Mouse (Mus musculus) stomach, embryonic 14.5 days (tissue): ENCODE measurements around the gene Olfr307. TPM values are rescaled to one million over a fixed set of nuclear protein-coding genes. Genes with fewer than 3 reads are reported as not detected.

Source experiments
- ATAC-seq: fragments of 200-750 bp; cut with Nextera tagmentation; 2 replicates; pipeline ENCODE4 v1.8.0; 2017; ENCODE audit warnings: low read depth, moderate TSS enrichment; ENCODE audit not compliant: insufficient number of reproducible peaks, insufficient read depth, low FRiP score
- H3K27ac ChIP-seq: fragments of 300-500 bp; sonication (generic); 2 replicates; pipeline ENCODE4 v1.5.1; 2014; ENCODE audit warnings: mild to moderate bottlenecking, low read length, moderate library complexity, mixed read lengths
- H3K27me3 ChIP-seq: fragments of 300-500 bp; sonication (generic); 2 replicates; pipeline ENCODE4 v1.6.1; 2014; ENCODE audit warnings: low read length, control low read depth, mixed read lengths; ENCODE audit not compliant: control insufficient read depth, insufficient read depth
- H3K36me3 ChIP-seq: fragments of 300-500 bp; sonication (generic); 2 replicates; pipeline ENCODE4 v1.6.1; 2014; ENCODE audit warnings: mild to moderate bottlenecking, control low read depth, low read length, moderate library complexity, mixed read lengths; ENCODE audit not compliant: control insufficient read depth, insufficient read depth
- H3K4me1 ChIP-seq: fragments of 300-500 bp; sonication (generic); 2 replicates; pipeline ENCODE4 v1.6.1; 2014; ENCODE audit warnings: low read length, control low read depth, mixed read lengths; ENCODE audit not compliant: control insufficient read depth, insufficient read depth
- H3K4me2 ChIP-seq: fragments of 300-500 bp; sonication (generic); replicated peaks from 2 replicates; pipeline ENCODE4 v1.6.1; 2014; ENCODE audit warnings: low read depth, low read length, control low read depth
- H3K4me3 ChIP-seq: fragments of 300-500 bp; sonication (generic); 2 replicates; pipeline ENCODE4 v1.5.1; 2014; ENCODE audit warnings: low read depth, low read length, control low read depth
- H3K9ac ChIP-seq: fragments of 300-500 bp; sonication (generic); replicated peaks from 2 replicates; pipeline ENCODE4 v1.6.1; 2014; ENCODE audit warnings: low read depth, mild to moderate bottlenecking, control low read depth, low read length, moderate library complexity, mixed read lengths
- H3K9me3 ChIP-seq: fragments of 300-500 bp; sonication (generic); 2 replicates; pipeline ENCODE4 v1.6.1; 2016; ENCODE audit warnings: low read depth, low read length, control low read depth; ENCODE audit not compliant: control insufficient read depth
- WGBS: fragments of 180-500 bp; shearing (Covaris S2); extraction: QIAGEN DNeasy Blood & Tissue Kit; methylation state at CpG from one replicate; pipeline ENCODE4 v1.1.7; 2014; 5-methylcytosine and 5-hydroxymethylcytosine counted together
- microRNA-seq: library from miRNA; unstranded; fragments of <30 nt; microRNA quantifications from one replicate; pipeline ENCODE4, GENCODE M21; 2016
- polyA plus RNA-seq: library from polyadenylated mRNA; unstranded; fragments of >200 nt; fragmentation: Nextera tagmentation; extraction: Ambion mirVana; gene quantifications from 2 replicates; pipeline ENCODE4 v1.2.1, GENCODE M21; 2014

The Olfr307 gene
- polyA plus RNA-seq, 1 experiment from 2014 or later = not detected

GRCm38 (mm10) chr7:86313608-86314007, 23.8 kb downstream of the Olfr307 start, which contains the start of gene Olfr309:
Gene Olfr309, minus strand, starts transcription at chr7:86313708.
- ATAC-seq = no peak
- Histone ChIP-seq H3K27me3 (no peaks in the 10 kb centered on the region), H3K9ac (no peak within 1 kb of the TSS), H3K36me3 (no peaks in the 10 kb centered on the region), H3K27ac (no peak within 1 kb of the TSS), H3K4me2 (no peak within 1 kb of the TSS), H3K9me3 (no peaks in the 10 kb centered on the region), H3K4me1 (no peaks in the 10 kb centered on the region), H3K4me3 (no peak within 1 kb of the TSS)
- 72% methylated on average over 2 of the region's 2 CpGs for WGBS

Small RNA genes lying within 50 kb of the gene (microRNA-seq; reads per million reads assigned to microRNA genes)
- gene Gm23192 = not detected

Other genes with a start within 250 kb of the Olfr307 start
- gene Vmn2r75, start 165.8 kb downstream of the Olfr307 start, polyA plus RNA-seq = not detected in 2 replicates
- gene Vmn2r76, start 91.3 kb downstream of the Olfr307 start, polyA plus RNA-seq = not detected in 2 replicates
- not detected in 2 replicates for gene Olfr310, start 60.4 kb downstream of the Olfr307 start, polyA plus RNA-seq
- gene Olfr309, start 23.9 kb downstream of the Olfr307 start, polyA plus RNA-seq = not detected in 2 replicates
- gene Olfr308, start 12.0 kb downstream of the Olfr307 start, polyA plus RNA-seq = not detected in 2 replicates
- not detected in 2 replicates for gene Olfr305, start 29.3 kb upstream of the Olfr307 start, polyA plus RNA-seq
- not detected in 2 replicates for gene Olfr304, start 49.1 kb upstream of the Olfr307 start, polyA plus RNA-seq
- not detected in 2 replicates for gene Olfr303, start 60.2 kb upstream of the Olfr307 start, polyA plus RNA-seq
- gene Olfr301, start 66.3 kb upstream of the Olfr307 start, polyA plus RNA-seq = not detected in 2 replicates
- not detected in 2 replicates for gene Olfr299, start 122.3 kb upstream of the Olfr307 start, polyA plus RNA-seq
- not detected in 2 replicates for gene Olfr298, start 154.9 kb upstream of the Olfr307 start, polyA plus RNA-seq
- gene Olfr297, start 182.4 kb upstream of the Olfr307 start, polyA plus RNA-seq = not detected in 2 replicates
- not detected in 2 replicates for gene Olfr295, start 246.3 kb upstream of the Olfr307 start, polyA plus RNA-seq